Mouse (Mus musculus) kidney, adult 2 months (tissue): ENCODE data around the gene Asns.

ENCODE experiments used
- CTCF ChIP-seq: fragments of 200-500 bp; conservative IDR thresholded peaks from 2 replicates; pipeline ENCODE4 v1.5.1; 2011; ENCODE audit warnings: low read depth, mild to moderate bottlenecking, control low read depth, low read length, moderate library complexity, mixed read lengths; ENCODE audit not compliant: insufficient read depth, insufficient read length
- POLR2A ChIP-seq: fragments of 200-500 bp; IDR thresholded peaks from one replicate; pipeline ENCODE4 v1.6.1; 2011; ENCODE audit warnings: low read depth, low read length, control low read depth

GRCm38 (mm10) chr6:7732097-7732496 is 39.0 kb upstream of the Asns start:
- TF ChIP-seq CTCF (no peak), POLR2A (no peak)
